Mouse (Mus musculus) ES-Bruce4 (cell line): ENCODE data around the gene Mprip. TPM values are rescaled to one million over a fixed set of nuclear protein-coding genes. Genes with fewer than 3 reads are reported as not detected.
A peak's percentile ranks its signal among the peaks of the same experiment; 100 is the strongest.

Source experiments
- H3K27ac ChIP-seq: 2 replicates; pipeline ENCODE4 v1.5.1; 2012; ENCODE audit warnings: low read length, inconsistent platforms; ENCODE audit not compliant: insufficient read depth
- H3K27me3 ChIP-seq: 2 replicates; pipeline ENCODE4 v1.6.1; 2012; ENCODE audit warnings: mild to moderate bottlenecking, low read length, inconsistent platforms; ENCODE audit not compliant: control insufficient read depth, poor library complexity, insufficient read depth, severe bottlenecking
- H3K36me3 ChIP-seq: 2 replicates; pipeline ENCODE4 v1.6.1; 2012; ENCODE audit warnings: inconsistent platforms, mild to moderate bottlenecking, low read length, moderate library complexity; ENCODE audit not compliant: control insufficient read depth, poor library complexity, insufficient read depth, severe bottlenecking
- H3K4me1 ChIP-seq: one replicate; pipeline ENCODE4 v1.8.1; 2011; ENCODE audit warnings: low read length; ENCODE audit not compliant: control insufficient read depth, insufficient read depth
- H3K4me3 ChIP-seq: 2 replicates; pipeline ENCODE4 v1.5.1; 2011; ENCODE audit warnings: low read depth, mild to moderate bottlenecking, low read length
- H3K9ac ChIP-seq: 2 replicates; pipeline ENCODE4 v1.6.1; 2012; ENCODE audit warnings: low read depth, mild to moderate bottlenecking, inconsistent platforms; ENCODE audit not compliant: poor library complexity, severe bottlenecking
- H3K9me3 ChIP-seq: replicated peaks from 2 replicates; pipeline ENCODE4 v1.6.1; 2012; ENCODE audit warnings: mild to moderate bottlenecking, low read length, inconsistent platforms; ENCODE audit not compliant: control insufficient read depth, poor library complexity, insufficient read depth, severe bottlenecking
- CTCF ChIP-seq: IDR thresholded peaks from one replicate; pipeline ENCODE4 v1.8.1; 2011; ENCODE audit warnings: low read depth, low read length
- EP300 ChIP-seq: IDR thresholded peaks from 2 replicates; pipeline ENCODE4 v1.6.1; 2011; ENCODE audit warnings: low read depth, low read length; ENCODE audit not compliant: insufficient read depth
- POLR2A ChIP-seq: IDR thresholded peaks from one replicate; pipeline ENCODE4 v1.8.1; 2011; ENCODE audit warnings: low read length; ENCODE audit not compliant: insufficient read depth
- polyA plus RNA-seq: library from polyadenylated mRNA; stranded (reverse); fragments of >200 nt; gene quantifications from 2 replicates; pipeline ENCODE4 v1.2.4, GENCODE M21; 2011; ENCODE audit warnings: low read depth; ENCODE audit not compliant: missing spikeins, insufficient read depth, insufficient read length

Gene Mprip
- polyA plus RNA-seq, 1 experiment = 85.9 TPM

- no peak overlapping the region for H3K9ac ChIP-seq
Measured at GRCm38 (mm10) chr11:59707931-59708611, 47.0 kb downstream of the Mprip start.

GRCm38 (mm10) chr11:59715424-59715840 lies 54.3 kb downstream of the Mprip start:
- Histone ChIP-seq H3K9me3 (no peaks in the 10 kb centered on the region), H3K27ac (no peak overlapping the region), H3K36me3 (no peaks in the 10 kb centered on the region), H3K27me3 (no peaks in the 10 kb centered on the region), H3K4me3 (no peak overlapping the region), H3K4me1 (no peaks in the 10 kb centered on the region), H3K9ac (no peak overlapping the region)
- no peak for TF ChIP-seq EP300
- TF ChIP-seq POLR2A = no peak
- no peak for TF ChIP-seq CTCF

More at GRCm38 (mm10) chr11:59707931-59708611, 47.0 kb downstream of the Mprip start:
- Histone ChIP-seq H3K27ac (0 out of 2 replicates have a peak overlapping the region, but pooled peaks have one; percentile 42), H3K27me3 (no peaks in the 10 kb centered on the region), H3K4me1 (peaks cover 3% of the 10 kb centered on the region), H3K4me3 (no peak overlapping the region), H3K36me3 (no peaks in the 10 kb centered on the region), H3K9me3 (no peaks in the 10 kb centered on the region)
- TF ChIP-seq CTCF (no peak), POLR2A (no peak), EP300 (no peak)

- Histone ChIP-seq H3K9ac (no peak overlapping the region), H3K4me3 (no peak overlapping the region), H3K27me3 (no peaks in the 10 kb centered on the region), H3K9me3 (no peaks in the 10 kb centered on the region), H3K36me3 (no peaks in the 10 kb centered on the region), H3K4me1 (no peaks in the 10 kb centered on the region), H3K27ac (no peak overlapping the region)
- TF ChIP-seq POLR2A = no peak
- TF ChIP-seq CTCF = no peak
- TF ChIP-seq EP300 = no peak
Measured at GRCm38 (mm10) chr11:59717801-59718291, 56.7 kb downstream of the Mprip start.

GRCm38 (mm10) chr11:59719185-59719584 lies 58.1 kb downstream of the Mprip start:
- Histone ChIP-seq H3K4me3 (no peak overlapping the region), H3K9ac (no peak overlapping the region), H3K36me3 (no peaks in the 10 kb centered on the region), H3K9me3 (no peaks in the 10 kb centered on the region), H3K27ac (no peak overlapping the region), H3K4me1 (no peaks in the 10 kb centered on the region), H3K27me3 (no peaks in the 10 kb centered on the region)
- TF ChIP-seq EP300 = no peak
- TF ChIP-seq CTCF = no peak

GRCm38 (mm10) chr11:59721385-59721784 lies 60.3 kb downstream of the Mprip start:
- no peak overlapping the region for H3K9ac ChIP-seq
- no peak overlapping the region for H3K4me3 ChIP-seq
- H3K4me1 ChIP-seq = no peaks in the 10 kb centered on the region
- TF ChIP-seq EP300 = no peak
- no peak for TF ChIP-seq CTCF
- no peak for TF ChIP-seq POLR2A
- H3K27me3 ChIP-seq = no peaks in the 10 kb centered on the region
- H3K9me3 ChIP-seq = no peaks in the 10 kb centered on the region
- H3K27ac ChIP-seq = no peak overlapping the region
- H3K36me3 ChIP-seq = no peaks in the 10 kb centered on the region

GRCm38 (mm10) chr11:59727204-59727603 lies 66.1 kb downstream of the Mprip start:
- Histone ChIP-seq H3K4me3 (no peak overlapping the region), H3K4me1 (no peaks in the 10 kb centered on the region), H3K36me3 (no peaks in the 10 kb centered on the region), H3K27me3 (no peaks in the 10 kb centered on the region), H3K9me3 (no peaks in the 10 kb centered on the region), H3K9ac (no peak overlapping the region), H3K27ac (no peak overlapping the region)
- TF ChIP-seq POLR2A = no peak
- no peak for TF ChIP-seq CTCF
- no peak for TF ChIP-seq EP300
